Mouse (Mus musculus): ENCODE measurements at regions not wholly inside any gene's neighbourhood (a gene's known extent, or its start where the extent isn't known, plus 50 kb on each side); places are given as distances from the start of the nearest gene placed in this dataset.
A peak's percentile ranks its signal among the peaks of the same experiment; 100 is the strongest.

GRCm38 (mm10) chr16:76821261-76821660 is 192.2 kb upstream of the Usp25 start:
- no peaks in the 10 kb centered on the region for H3K27me3 ChIP-seq
- no peak overlapping the region for H3K4me3 ChIP-seq (replicated peaks)
- H3K4me2 ChIP-seq, result no peak overlapping the region
- ATAC-seq (replicated peaks; ENCODE audit: low FRiP score), result no peak
- no peak overlapping the region for H3K27ac ChIP-seq
- 0 out of 2 replicates have a peak, but pooled peaks cover 6% of the 10 kb centered on the region for H3K9me3 ChIP-seq (replicated peaks)
- 0 out of 2 replicates have a peak, but pooled peaks cover 4% of the 10 kb centered on the region for H3K4me1 ChIP-seq
- WGBS, result 96% methylated on average over 10 of the region's 10 CpGs
- no peaks in the 10 kb centered on the region for H3K36me3 ChIP-seq
- H3K9ac ChIP-seq, result no peak overlapping the region

GRCm38 (mm10) chr16:76816056-76816885 is 197.2 kb upstream of the Usp25 start:
- H3K4me3 ChIP-seq (replicated peaks), result no peak overlapping the region
- 83% methylated on average over 17 of the region's 17 CpGs for WGBS
- H3K9me3 ChIP-seq (replicated peaks), result no peaks in the 10 kb centered on the region
- no peaks in the 10 kb centered on the region for H3K27me3 ChIP-seq
- H3K4me1 ChIP-seq, result peaks cover 8% of the 10 kb centered on the region; the same call in 1 of the 2 replicates
- no peak for ATAC-seq (replicated peaks; ENCODE audit: low FRiP score)
- no peak overlapping the region for H3K9ac ChIP-seq
- H3K27ac ChIP-seq, result no peak overlapping the region
- H3K4me2 ChIP-seq, result no peak overlapping the region
- H3K36me3 ChIP-seq, result no peaks in the 10 kb centered on the region

- 28% methylated on average over 3 of the region's 3 CpGs for WGBS
- H3K9ac ChIP-seq, result no peak overlapping the region
- no peaks in the 10 kb centered on the region for H3K36me3 ChIP-seq
- H3K4me3 ChIP-seq (replicated peaks), result no peak overlapping the region
- H3K4me1 ChIP-seq, result no peaks in the 10 kb centered on the region
- no peak; the same call in 1 of the 2 replicates for ATAC-seq (replicated peaks; ENCODE audit: low FRiP score)
- H3K9me3 ChIP-seq (replicated peaks), result no peaks in the 10 kb centered on the region
- no peak overlapping the region for H3K4me2 ChIP-seq
- no peaks in the 10 kb centered on the region for H3K27me3 ChIP-seq
- H3K27ac ChIP-seq, result no peak overlapping the region
These were observed 209.8 kb upstream of the Usp25 start for GRCm38 (mm10) chr16:76803725-76804124.

DNA sequence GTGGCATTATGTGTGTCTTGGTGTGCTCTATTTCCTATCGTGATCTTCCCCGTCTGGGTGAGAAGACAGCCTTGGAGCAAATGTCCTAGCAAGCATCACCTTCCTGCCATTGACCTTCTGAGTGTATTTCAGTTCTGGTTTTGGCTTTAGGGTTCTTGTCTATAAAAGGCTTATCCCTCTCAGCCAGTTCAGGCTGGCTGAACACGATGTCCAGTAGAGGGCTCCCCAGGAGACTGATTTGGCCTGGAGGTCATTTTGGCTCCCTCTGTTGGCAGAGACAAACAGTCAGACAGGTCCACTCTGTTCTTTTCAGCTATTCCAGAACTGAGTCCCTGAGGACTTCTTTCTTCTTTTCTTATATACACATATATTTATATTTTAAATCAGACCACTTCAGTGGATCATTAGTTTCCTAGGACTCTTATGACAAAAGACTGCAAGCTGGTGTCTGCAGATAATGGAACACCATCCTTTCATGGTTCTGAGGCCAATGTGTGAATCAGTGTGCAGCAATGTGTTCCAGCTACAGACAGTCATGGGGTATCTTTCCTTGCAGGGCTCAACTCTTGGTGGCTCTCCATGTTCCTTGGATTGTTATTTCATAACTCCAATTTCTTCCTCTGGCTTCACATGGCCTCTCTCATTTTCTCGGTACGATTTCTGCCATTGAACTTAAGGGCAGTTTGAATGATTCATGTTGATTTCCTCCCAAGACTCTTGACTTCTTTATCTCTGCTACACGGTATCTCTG is 226.9 kb upstream of the Usp25 start:
- no peak for ATAC-seq (replicated peaks; ENCODE audit: low FRiP score)
- no peaks in the 10 kb centered on the region for H3K9me3 ChIP-seq (replicated peaks)
- 69% methylated on average over 6 of the region's 6 CpGs for WGBS
- H3K9ac ChIP-seq, result no peak overlapping the region
- no peaks in the 10 kb centered on the region for H3K4me1 ChIP-seq
- no peak overlapping the region for H3K4me3 ChIP-seq (replicated peaks)
- no peaks in the 10 kb centered on the region for H3K27me3 ChIP-seq
- H3K27ac ChIP-seq, result no peak overlapping the region
- H3K36me3 ChIP-seq, result no peaks in the 10 kb centered on the region
- no peak overlapping the region for H3K4me2 ChIP-seq

DNA sequence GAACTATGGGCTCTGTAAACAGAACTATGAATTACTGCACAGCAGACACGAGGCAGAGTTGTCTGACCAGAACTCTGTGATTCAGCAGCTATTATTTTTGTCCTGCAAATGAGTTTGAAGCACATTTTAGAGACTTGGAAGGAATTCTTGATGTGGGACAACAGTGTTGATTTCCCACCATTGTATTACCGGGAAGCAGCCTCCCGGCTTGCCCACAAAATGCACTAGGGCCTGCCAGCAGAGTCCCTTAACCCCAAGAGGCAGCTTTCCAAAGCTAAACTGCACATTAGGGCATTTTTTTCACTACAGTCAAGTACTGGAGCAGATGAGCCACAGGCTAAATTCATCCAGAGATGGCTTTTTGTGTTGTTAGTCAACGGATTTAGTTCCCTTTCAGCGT is 230.8 kb upstream of the Usp25 start:
- no peak overlapping the region for H3K4me2 ChIP-seq
- H3K27ac ChIP-seq, result no peak overlapping the region
- no peaks in the 10 kb centered on the region for H3K27me3 ChIP-seq
- no peak overlapping the region for H3K9ac ChIP-seq
- H3K4me1 ChIP-seq, result no peaks in the 10 kb centered on the region
- H3K36me3 ChIP-seq, result no peaks in the 10 kb centered on the region
- ATAC-seq (replicated peaks; ENCODE audit: low FRiP score), result no peak
- H3K4me3 ChIP-seq (replicated peaks), result no peak overlapping the region
- 65% methylated on average over 5 of the region's 5 CpGs for WGBS
- no peaks in the 10 kb centered on the region for H3K9me3 ChIP-seq (replicated peaks)

DNA sequence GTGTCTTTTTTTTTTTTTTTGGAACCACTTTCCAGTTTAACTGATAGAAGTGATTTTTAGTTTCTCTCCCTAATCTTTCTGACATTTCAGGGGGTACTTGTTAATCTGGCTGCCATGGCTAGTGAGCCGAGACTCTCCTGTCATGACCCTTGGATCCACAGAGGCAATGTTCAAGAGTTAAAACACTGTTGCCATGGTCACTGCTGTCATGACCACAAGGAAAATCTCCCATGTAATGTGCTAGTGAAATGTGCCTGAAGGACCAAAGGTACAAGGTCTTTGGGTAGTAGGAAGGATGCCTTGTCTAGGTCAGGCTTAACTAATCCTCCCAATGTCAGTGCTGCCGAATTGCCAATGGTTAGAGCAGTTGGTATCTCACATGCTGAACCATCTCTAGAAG is 237.7 kb upstream of the Usp25 start:
- H3K36me3 ChIP-seq, result no peaks in the 10 kb centered on the region
- no peak overlapping the region for H3K9ac ChIP-seq
- 61% methylated on average over 2 of the region's 2 CpGs for WGBS
- H3K4me1 ChIP-seq, result no peaks in the 10 kb centered on the region
- H3K4me2 ChIP-seq, result no peak overlapping the region
- no peak overlapping the region for H3K27ac ChIP-seq
- ATAC-seq (replicated peaks; ENCODE audit: low FRiP score), result no peak; the same call in 1 of the 2 replicates
- no peaks in the 10 kb centered on the region for H3K9me3 ChIP-seq (replicated peaks)
- H3K27me3 ChIP-seq, result no peaks in the 10 kb centered on the region
- H3K4me3 ChIP-seq (replicated peaks), result no peak overlapping the region

DNA sequence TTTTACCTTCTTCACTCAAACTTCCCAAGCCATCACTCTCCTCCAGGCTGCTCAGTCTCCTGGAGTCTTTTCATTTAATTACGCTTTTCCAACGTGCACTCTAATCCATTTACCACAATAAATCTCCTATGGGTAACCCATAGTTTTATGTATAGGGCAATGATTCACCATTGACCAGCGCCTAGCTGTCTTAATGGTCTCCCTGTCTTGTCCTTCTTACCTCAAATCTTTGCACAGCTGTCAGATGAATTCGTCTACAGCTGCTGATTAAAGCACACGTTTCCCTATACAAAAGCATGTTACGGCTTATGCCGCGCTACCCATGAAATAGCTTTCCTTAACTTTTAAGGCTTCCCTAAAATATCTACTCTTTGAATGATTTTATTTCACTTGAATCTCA is 239.5 kb upstream of the Usp25 start:
- Histone ChIP-seq H3K9ac (no peak overlapping the region), H3K4me3 (replicated peaks) (no peak overlapping the region), H3K27me3 (no peaks in the 10 kb centered on the region), H3K4me1 (no peaks in the 10 kb centered on the region), H3K27ac (no peak overlapping the region), H3K4me2 (no peak overlapping the region), H3K36me3 (no peaks in the 10 kb centered on the region), H3K9me3 (replicated peaks) (no peaks in the 10 kb centered on the region)
- 74% methylated on average over 8 of the region's 8 CpGs for WGBS
- no peak for ATAC-seq (replicated peaks; ENCODE audit: low FRiP score)

- ATAC-seq (replicated peaks; ENCODE audit: low FRiP score), result no peak
- Histone ChIP-seq H3K27ac (no peak overlapping the region), H3K4me3 (replicated peaks) (no peak overlapping the region), H3K36me3 (no peaks in the 10 kb centered on the region), H3K4me1 (no peaks in the 10 kb centered on the region), H3K27me3 (no peaks in the 10 kb centered on the region), H3K9ac (no peak overlapping the region), H3K4me2 (no peak overlapping the region), H3K9me3 (replicated peaks) (no peaks in the 10 kb centered on the region)
These were observed 240.0 kb upstream of the Usp25 start for GRCm38 (mm10) chr16:76773466-76773865.

- 81% methylated on average over 9 of the region's 9 CpGs for WGBS
- H3K4me2 ChIP-seq, result no peak overlapping the region
- H3K9ac ChIP-seq, result no peak overlapping the region
- no peaks in the 10 kb centered on the region for H3K36me3 ChIP-seq
- no peaks in the 10 kb centered on the region for H3K27me3 ChIP-seq
- H3K4me3 ChIP-seq (replicated peaks), result no peak overlapping the region
- H3K27ac ChIP-seq, result no peak overlapping the region
- no peaks in the 10 kb centered on the region for H3K9me3 ChIP-seq (replicated peaks)
- peak; percentile 75 for ATAC-seq (replicated peaks; ENCODE audit: low FRiP score)
- peaks cover 18% of the 10 kb centered on the region for H3K4me1 ChIP-seq
These were observed 244.9 kb upstream of the Usp25 start for GRCm38 (mm10) chr16:76768607-76769006.

GRCm38 (mm10) chr16:76766636-76767035 is 246.9 kb upstream of the Usp25 start:
- H3K36me3 ChIP-seq, result no peaks in the 10 kb centered on the region
- no peak overlapping the region for H3K27ac ChIP-seq
- WGBS, result 63% methylated on average over 3 of the region's 3 CpGs
- no peak for ATAC-seq (replicated peaks; ENCODE audit: low FRiP score)
- H3K4me3 ChIP-seq (replicated peaks), result no peak overlapping the region
- H3K9ac ChIP-seq, result no peak overlapping the region
- no peaks in the 10 kb centered on the region for H3K9me3 ChIP-seq (replicated peaks)
- no peak overlapping the region for H3K4me2 ChIP-seq
- peaks cover 27% of the 10 kb centered on the region for H3K4me1 ChIP-seq
- H3K27me3 ChIP-seq, result no peaks in the 10 kb centered on the region

DNA sequence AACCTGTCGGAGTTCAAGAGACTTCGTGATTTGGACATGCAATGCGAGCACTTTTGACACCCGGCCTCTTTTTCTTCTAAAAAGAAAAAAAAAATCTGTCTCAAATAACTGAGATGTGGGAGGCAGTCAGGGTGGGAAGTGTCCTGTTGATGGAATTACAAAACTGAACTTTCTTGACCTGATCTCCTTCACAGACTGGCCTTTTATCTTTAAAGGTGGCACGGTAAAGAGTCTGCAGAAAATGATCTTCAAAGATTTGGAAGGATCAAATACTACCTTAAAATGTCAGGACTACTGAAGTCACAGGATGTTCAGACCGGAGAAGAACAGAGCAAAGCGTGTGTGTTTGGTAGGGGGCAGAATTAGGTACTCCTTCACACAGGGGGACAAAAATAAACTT is 248.0 kb upstream of the Usp25 start:
- H3K36me3 ChIP-seq, result no peaks in the 10 kb centered on the region
- H3K27me3 ChIP-seq, result no peaks in the 10 kb centered on the region
- peak overlapping the region; percentile 41 for H3K4me2 ChIP-seq
- ATAC-seq (replicated peaks; ENCODE audit: low FRiP score), result peak; percentile 61; the same call in 1 of the 2 replicates
- no peak overlapping the region for H3K27ac ChIP-seq
- WGBS, result 9% methylated on average over 7 of the region's 7 CpGs
- H3K9me3 ChIP-seq (replicated peaks), result no peaks in the 10 kb centered on the region
- no peak overlapping the region for H3K4me3 ChIP-seq (replicated peaks)
- H3K9ac ChIP-seq, result no peak overlapping the region
- H3K4me1 ChIP-seq, result peaks cover 27% of the 10 kb centered on the region

DNA sequence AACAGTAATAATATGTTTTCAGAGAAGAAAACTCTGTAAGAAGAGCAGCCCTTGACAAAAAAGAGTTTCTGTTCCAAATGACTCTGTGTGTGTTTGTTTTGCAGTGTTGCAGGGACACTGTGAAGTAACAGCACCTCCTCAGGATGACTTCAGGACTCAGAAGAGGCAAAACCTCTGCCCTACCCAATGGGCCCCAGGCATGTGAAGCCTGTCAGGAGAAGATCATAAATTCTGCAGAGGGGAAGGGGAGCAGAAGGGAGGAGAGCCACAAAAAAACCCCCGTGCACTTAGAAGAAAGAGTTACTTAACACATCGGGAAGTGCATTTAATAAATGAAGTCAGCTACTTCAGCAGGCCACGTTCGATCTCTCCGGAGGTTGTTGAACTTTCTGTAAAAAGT is 248.5 kb upstream of the Usp25 start:
- 14% methylated on average over 5 of the region's 5 CpGs for WGBS

More for the DNA sequence above, 248.5 kb upstream of the Usp25 start:
- Histone ChIP-seq H3K27me3 (no peaks in the 10 kb centered on the region), H3K4me3 (replicated peaks) (no peak overlapping the region), H3K9ac (no peak overlapping the region), H3K36me3 (no peaks in the 10 kb centered on the region), H3K4me1 (peaks cover 27% of the 10 kb centered on the region), H3K4me2 (peak overlapping the region; percentile 41), H3K27ac (no peak overlapping the region), H3K9me3 (replicated peaks) (no peaks in the 10 kb centered on the region)
- ATAC-seq (replicated peaks; ENCODE audit: low FRiP score), result 0 out of 2 replicates have a peak, but pooled peaks have one; percentile 59

Measured in kidney, embryonic 15.5 days (tissue).